Mouse (Mus musculus) stomach, postnatal 0 days (tissue): ENCODE results near the gene Snap47.

ENCODE experiments used
- CTCF ChIP-seq: IDR thresholded peaks from 2 replicates; pipeline ENCODE4 v1.5.1; 2016; ENCODE audit warnings: antibody characterized with exemption, low read depth, mild to moderate bottlenecking, moderate library complexity
- EP300 ChIP-seq: optimal IDR thresholded peaks from 2 replicates; pipeline ENCODE3; 2016; ENCODE audit warnings: antibody characterized with exemption

GRCm38 (mm10) chr11:59485641-59486040, 34.7 kb upstream of the Snap47 start:
- no peak for TF ChIP-seq CTCF
- TF ChIP-seq EP300, result no peak
